In genomic region chr16:29945376-29945890, GRCm38 (mm10) we compare ENCODE assay signal across 8 mouse cellular contexts.
A peak's percentile ranks its signal among the peaks of the same experiment; 100 is the strongest.
DNase-seq lines count a peak whose midpoint lies in the region; ATAC-seq and TF ChIP-seq lines count a peak whose summit lies in the region.

No protein-coding gene starts in this region.

- no peak for TF ChIP-seq POLR2A in thymus, adult 2 months (IDR thresholded peaks at IDR 0.05; ENCODE audit: control insufficient read depth, extremely low read depth, insufficient read depth, low read length, poor library complexity)
- no peak for TF ChIP-seq POLR2A in embryonic fibroblast, embryonic 13.5 days (IDR thresholded peaks at IDR 0.05; ENCODE audit: low read depth, low read length)

- peak overlapping the region; percentile 67 for H3K9ac ChIP-seq in limb, embryonic 13.5 days
- peak overlapping the region; percentile 2; the same call in 1 of the 2 replicates for H3K9ac ChIP-seq in midbrain, embryonic 15.5 days

- H3K27ac ChIP-seq in thymus, adult 2 months (ENCODE audit: control insufficient read depth, insufficient read depth, low read length) = no peak overlapping the region
- H3K27ac ChIP-seq in embryonic fibroblast, embryonic 13.5 days (ENCODE audit: insufficient read depth, low read length) = peak overlapping the region; percentile 81
- peak overlapping the region; percentile 87 for H3K27ac ChIP-seq in limb, embryonic 13.5 days
- H3K27ac ChIP-seq in midbrain, embryonic 15.5 days = no peak overlapping the region

- WGBS in thymus, adult 2 months = 14% methylated on average over 9 of the region's 9 CpGs
- 8% methylated on average over 9 of the region's 9 CpGs for WGBS in limb, embryonic 13.5 days
- 11% methylated on average over 9 of the region's 9 CpGs for WGBS in midbrain, embryonic 15.5 days

- no peak for DNase-seq in thymus, adult 2 months
- DNase-seq in thymus, postnatal 10 days (ENCODE audit: low spot score in 2 of 2) = no peak

- peak overlapping the region; percentile 25; the same call in 1 of the 2 replicates for H3K4me3 ChIP-seq in thymus, adult 2 months (ENCODE audit: control insufficient read depth, insufficient read depth, low read length)
- H3K4me3 ChIP-seq in embryonic fibroblast, embryonic 13.5 days (ENCODE audit: insufficient read depth, low read length) = peak overlapping the region; percentile 28; the same call in 1 of the 2 replicates
- H3K4me3 ChIP-seq in limb, embryonic 13.5 days = peak overlapping the region; percentile 41
- peak overlapping the region; percentile 32 for H3K4me3 ChIP-seq in midbrain, embryonic 15.5 days

- H3K4me1 ChIP-seq in thymus, adult 2 months (replicated peaks; ENCODE audit: control insufficient read depth, insufficient read depth, low read length) = peaks cover 9% of the 10 kb centered on the region; the same call in 1 of the 2 replicates
- peaks cover 3% of the 10 kb centered on the region; the same call in 1 of the 2 replicates for H3K4me1 ChIP-seq in embryonic fibroblast, embryonic 13.5 days (ENCODE audit: control insufficient read depth, insufficient read depth, low read length)
- peaks cover 47% of the 10 kb centered on the region for H3K4me1 ChIP-seq in limb, embryonic 13.5 days
- H3K4me1 ChIP-seq in midbrain, embryonic 15.5 days = peaks cover 15% of the 10 kb centered on the region

- no peak for TF ChIP-seq CTCF in thymus, adult 2 months (IDR thresholded peaks at IDR 0.05; ENCODE audit: borderline replicate concordance, control insufficient read depth, extremely low read depth, insufficient read depth, low read length, poor library complexity)
- no peak for TF ChIP-seq CTCF in embryonic fibroblast, embryonic 13.5 days (IDR thresholded peaks at IDR 0.05; ENCODE audit: borderline replicate concordance, insufficient read depth, low read length)

- H3K36me3 ChIP-seq in thymus, adult 2 months (ENCODE audit: control insufficient read depth, insufficient read depth, low read length) = no peaks in the 10 kb centered on the region
- no peaks in the 10 kb centered on the region for H3K36me3 ChIP-seq in limb, embryonic 13.5 days
- H3K36me3 ChIP-seq in midbrain, embryonic 15.5 days (replicated peaks) = no peaks in the 10 kb centered on the region

- H3K9me3 ChIP-seq in limb, embryonic 13.5 days = no peaks in the 10 kb centered on the region
- no peaks in the 10 kb centered on the region for H3K9me3 ChIP-seq in midbrain, embryonic 15.5 days

- peak overlapping the region; percentile 81 for H3K4me2 ChIP-seq in limb, embryonic 13.5 days (replicated peaks)
- peak overlapping the region; percentile 56 for H3K4me2 ChIP-seq in midbrain, embryonic 15.5 days

- H3K27me3 ChIP-seq in thymus, adult 2 months (ENCODE audit: control insufficient read depth, insufficient read depth, low read length) = no peaks in the 10 kb centered on the region
- peaks cover 18% of the 10 kb centered on the region for H3K27me3 ChIP-seq in limb, embryonic 13.5 days
- 0 out of 2 replicates have a peak, but pooled peaks cover 10% of the 10 kb centered on the region for H3K27me3 ChIP-seq in midbrain, embryonic 15.5 days (replicated peaks)

- ATAC-seq in hematopoietic stem cell, adult 5-6 weeks (replicated peaks in 1 of 2; ENCODE audit: insufficient read depth in 1 of 2, low FRiP score in 2 of 2, low TSS enrichment in 1 of 2, low read depth in 1 of 2, poor library complexity in 2 of 2, severe bottlenecking in 2 of 2) = peak; percentile 87
- ATAC-seq in limb, embryonic 13.5 days (ENCODE audit: low FRiP score, low read depth) = no peak
- no peak for ATAC-seq in midbrain, embryonic 15.5 days (replicated peaks)
- no peak for ATAC-seq in CD4-positive, CD25-positive, alpha-beta regulatory T cell, adult 4 months
- no peak for ATAC-seq in inflammation-experienced regulatory T-cells, adult 6 months

Comparison
In these comparisons a context has a peak if more than half of its experiments do, and no peak if none do; other contexts are left out.
1. H3K27ac ChIP-seq: peak in embryonic fibroblast, embryonic 13.5 days (single experiment) and limb, embryonic 13.5 days (single experiment); none in thymus, adult 2 months (single experiment) and midbrain, embryonic 15.5 days (single experiment).
2. ATAC-seq: peak in hematopoietic stem cell, adult 5-6 weeks (2 of 2); none in limb, embryonic 13.5 days (single experiment), midbrain, embryonic 15.5 days (single experiment), CD4-positive, CD25-positive, alpha-beta regulatory T cell, adult 4 months (single experiment) and inflammation-experienced regulatory T-cells, adult 6 months (single experiment).
3. Peak in every context shown above with its lines, with median percentiles within 50 percentile points of each other: H3K4me3 ChIP-seq.